Mouse (Mus musculus) heart, embryonic 13.5 days (tissue): ENCODE measurements at regions not wholly inside any gene's neighbourhood (a gene's known extent, or its start where the extent isn't known, plus 50 kb on each side); places are given as distances from the start of the nearest gene placed in this dataset.
"Not testable (repeated sequence)": the region's sequence is repeated elsewhere in the genome, so short reads cannot be mapped to it uniquely, and the experiment has no call there.

Experiments
- ATAC-seq: fragments of 200-750 bp; cut with Nextera tagmentation; 2 replicates; pipeline ENCODE4 v1.8.0; 2017; ENCODE audit warnings: moderate TSS enrichment; ENCODE audit not compliant: insufficient number of reproducible peaks, low FRiP score, low TSS enrichment; ENCODE audit errors: extremely low read depth
- H3K27ac ChIP-seq: fragments of 300-500 bp; sonication (generic); replicated peaks from 2 replicates; pipeline ENCODE4 v1.5.1; 2015; ENCODE audit warnings: moderate library complexity, mild to moderate bottlenecking, inconsistent platforms
- H3K27me3 ChIP-seq: fragments of 300-500 bp; sonication (generic); replicated peaks from 2 replicates; pipeline ENCODE4 v1.6.1; 2015; ENCODE audit warnings: mild to moderate bottlenecking, inconsistent platforms
- H3K36me3 ChIP-seq: fragments of 300-500 bp; sonication (generic); 2 replicates; pipeline ENCODE4 v1.6.1; 2015; ENCODE audit warnings: mild to moderate bottlenecking, inconsistent platforms
- H3K4me1 ChIP-seq: fragments of 300-500 bp; sonication (generic); 2 replicates; pipeline ENCODE4 v1.6.1; 2015; ENCODE audit warnings: inconsistent platforms
- H3K4me2 ChIP-seq: fragments of 300-500 bp; sonication (generic); 2 replicates; pipeline ENCODE4 v1.6.1; 2015; ENCODE audit warnings: inconsistent platforms, mild to moderate bottlenecking, moderate library complexity
- H3K4me3 ChIP-seq: fragments of 300-500 bp; sonication (generic); 2 replicates; pipeline ENCODE4 v1.5.1; 2015; ENCODE audit warnings: moderate library complexity, mild to moderate bottlenecking, inconsistent platforms
- H3K9ac ChIP-seq: fragments of 300-500 bp; sonication (generic); 2 replicates; pipeline ENCODE4 v1.6.1; 2015; ENCODE audit warnings: inconsistent platforms, mild to moderate bottlenecking, moderate library complexity
- H3K9me3 ChIP-seq: fragments of 300-500 bp; sonication (generic); 2 replicates; pipeline ENCODE4 v1.6.1; 2016; ENCODE audit warnings: inconsistent platforms
- WGBS: fragments of 180-500 bp; shearing (Covaris S2); methylation state at CpG from one replicate; pipeline ENCODE4 v1.1.7; 2015; ENCODE audit warnings: mixed read lengths; 5-methylcytosine and 5-hydroxymethylcytosine counted together

- Histone ChIP-seq H3K36me3 (no peaks in the 10 kb centered on the region), H3K9ac (no peak overlapping the region), H3K4me1 (no peaks in the 10 kb centered on the region), H3K9me3 (no peaks in the 10 kb centered on the region), H3K27me3 (no peaks in the 10 kb centered on the region), H3K27ac (no peak overlapping the region), H3K4me2 (no peak overlapping the region), H3K4me3 (no peak overlapping the region)
- 73% methylated on average over 7 of the region's 7 CpGs for WGBS
- ATAC-seq: no peak
Measured at GRCm38 (mm10) chr14:120762168-120762567, 148.9 kb upstream of the Ipo5 start.

- WGBS: 74% methylated on average over 11 of the region's 11 CpGs
- ATAC-seq: no peak
Measured at GRCm38 (mm10) chr14:120762733-120763132, 148.3 kb upstream of the Ipo5 start.

GRCm38 (mm10) chr14:120763796-120764195, 147.2 kb upstream of the Ipo5 start:
- H3K4me2 ChIP-seq: no peak overlapping the region
- no peak overlapping the region for H3K4me3 ChIP-seq
- H3K27ac ChIP-seq: no peak overlapping the region
- WGBS: 76% methylated on average over 5 of the region's 5 CpGs
- no peaks in the 10 kb centered on the region for H3K36me3 ChIP-seq
- no peaks in the 10 kb centered on the region for H3K27me3 ChIP-seq
- H3K9ac ChIP-seq: no peak overlapping the region
- H3K9me3 ChIP-seq: no peaks in the 10 kb centered on the region
- no peak for ATAC-seq
- no peaks in the 10 kb centered on the region for H3K4me1 ChIP-seq

More at GRCm38 (mm10) chr14:120762733-120763132, 148.3 kb upstream of the Ipo5 start:
- no peaks in the 10 kb centered on the region for H3K4me1 ChIP-seq
- no peak overlapping the region for H3K4me3 ChIP-seq
- no peaks in the 10 kb centered on the region for H3K9me3 ChIP-seq
- H3K27ac ChIP-seq: no peak overlapping the region
- no peaks in the 10 kb centered on the region for H3K36me3 ChIP-seq
- no peak overlapping the region for H3K9ac ChIP-seq
- H3K27me3 ChIP-seq: no peaks in the 10 kb centered on the region
- no peak overlapping the region for H3K4me2 ChIP-seq

- WGBS: 70% methylated on average over 3 of the region's 3 CpGs
- no peak for ATAC-seq
Measured at GRCm38 (mm10) chr14:120764386-120764785, 146.6 kb upstream of the Ipo5 start.

GRCm38 (mm10) chr14:120766451-120766850, 144.6 kb upstream of the Ipo5 start:
- Histone ChIP-seq H3K4me2 (no peak overlapping the region), H3K27ac (no peak overlapping the region), H3K4me1 (no peaks in the 10 kb centered on the region), H3K9me3 (no peaks in the 10 kb centered on the region), H3K9ac (no peak overlapping the region), H3K27me3 (no peaks in the 10 kb centered on the region), H3K36me3 (no peaks in the 10 kb centered on the region), H3K4me3 (no peak overlapping the region)
- ATAC-seq: no peak
- WGBS: 81% methylated on average over 5 of the region's 5 CpGs

More at GRCm38 (mm10) chr14:120764386-120764785, 146.6 kb upstream of the Ipo5 start:
- Histone ChIP-seq H3K4me1 (no peaks in the 10 kb centered on the region), H3K27ac (no peak overlapping the region), H3K9ac (no peak overlapping the region), H3K9me3 (no peaks in the 10 kb centered on the region), H3K4me3 (no peak overlapping the region), H3K36me3 (no peaks in the 10 kb centered on the region), H3K4me2 (no peak overlapping the region), H3K27me3 (no peaks in the 10 kb centered on the region)

- no peaks in the 10 kb centered on the region for H3K27me3 ChIP-seq
- H3K36me3 ChIP-seq: no peaks in the 10 kb centered on the region
- H3K4me2 ChIP-seq: no peak overlapping the region
- no peak for ATAC-seq
- H3K27ac ChIP-seq: no peak overlapping the region
- no peak overlapping the region for H3K9ac ChIP-seq
- no peaks in the 10 kb centered on the region for H3K4me1 ChIP-seq
- H3K9me3 ChIP-seq: no peaks in the 10 kb centered on the region
- 74% methylated on average over 3 of the region's 3 CpGs for WGBS
- no peak overlapping the region for H3K4me3 ChIP-seq
Measured at GRCm38 (mm10) chr14:120770579-120770978, 140.4 kb upstream of the Ipo5 start.

GRCm38 (mm10) chr14:120773001-120773400, 138.0 kb upstream of the Ipo5 start:
- H3K27me3 ChIP-seq, ATAC-seq, H3K4me1 ChIP-seq, H3K36me3 ChIP-seq, H3K27ac ChIP-seq, H3K9me3 ChIP-seq, H3K9ac ChIP-seq, H3K4me2 ChIP-seq, H3K4me3 ChIP-seq: not testable (repeated sequence)
- WGBS: 63% methylated on average over 4 of the region's 4 CpGs

GRCm38 (mm10) chr14:120791828-120792554, 119.0 kb upstream of the Ipo5 start:
- WGBS: 63% methylated on average over 4 of the region's 4 CpGs
- Histone ChIP-seq H3K27me3 (no peaks in the 10 kb centered on the region), H3K9me3 (no peaks in the 10 kb centered on the region), H3K4me3 (no peak overlapping the region), H3K4me2 (no peak overlapping the region), H3K9ac (no peak overlapping the region), H3K36me3 (no peaks in the 10 kb centered on the region), H3K27ac (no peak overlapping the region), H3K4me1 (no peaks in the 10 kb centered on the region)
- ATAC-seq: no peak

- ATAC-seq: no peak
- Histone ChIP-seq H3K27me3 (peaks cover under 1% of the 10 kb centered on the region; the same call in 1 of the 2 replicates), H3K4me3 (no peak overlapping the region), H3K9me3 (no peaks in the 10 kb centered on the region), H3K4me1 (no peaks in the 10 kb centered on the region), H3K27ac (no peak overlapping the region), H3K36me3 (no peaks in the 10 kb centered on the region), H3K4me2 (no peak overlapping the region), H3K9ac (no peak overlapping the region)
- 55% methylated on average over 7 of the region's 7 CpGs for whole genome bisulfite sequencing
Measured at GRCm38 (mm10) chr14:120797916-120798490, 113.0 kb upstream of the Ipo5 start.

- Histone ChIP-seq H3K4me3 (no peak overlapping the region), H3K27me3 (peaks cover 8% of the 10 kb centered on the region; the same call in 1 of the 2 replicates), H3K4me2 (peak overlapping the region; percentile 56)
Measured at GRCm38 (mm10) chr14:120803191-120803590, 107.8 kb upstream of the Ipo5 start.

GRCm38 (mm10) chr14:120803739-120804138, 107.3 kb upstream of the Ipo5 start:
- Histone ChIP-seq H3K27me3 (peaks cover 8% of the 10 kb centered on the region; the same call in 1 of the 2 replicates), H3K4me1 (peaks cover 12% of the 10 kb centered on the region), H3K36me3 (no peaks in the 10 kb centered on the region), H3K9ac (peak overlapping the region; percentile 20; the same call in 1 of the 2 replicates), H3K4me2 (peak overlapping the region; percentile 56), H3K9me3 (no peaks in the 10 kb centered on the region; the same call in 1 of the 2 replicates), H3K27ac (no peak overlapping the region), H3K4me3 (peak overlapping the region; percentile 15; the same call in 1 of the 2 replicates)
- WGBS: 12% methylated on average over 12 of the region's 12 CpGs
- ATAC-seq: no peak

More at GRCm38 (mm10) chr14:120803191-120803590, 107.8 kb upstream of the Ipo5 start:
- H3K36me3 ChIP-seq: no peaks in the 10 kb centered on the region
- no peaks in the 10 kb centered on the region; the same call in 1 of the 2 replicates for H3K9me3 ChIP-seq
- H3K9ac ChIP-seq: no peak overlapping the region
- WGBS: 69% methylated on average over 6 of the region's 6 CpGs
- H3K27ac ChIP-seq: no peak overlapping the region
- ATAC-seq: no peak
- H3K4me1 ChIP-seq: peaks cover 12% of the 10 kb centered on the region
